9 mouse cellular contexts compared by ENCODE assay signal in genomic region chr4:100478592-100479321, GRCm38 (mm10). TPM values are rescaled to one million over a fixed set of nuclear protein-coding genes. Genes with fewer than 3 reads are reported as not detected.
DNase-seq lines count a peak whose midpoint lies in the region; ATAC-seq lines count a peak whose summit lies in the region.
"Had no signal": no experiment of that assay in that cellular context is flagged by ENCODE, and none has a peak within 500 bp of the region (broad histone marks: within the 10 kb centered on the region; RNA-seq: fewer than 3 reads in every experiment).

Ube2u (plus strand) TSS chr4:100478849.

- H3K9ac ChIP-seq in heart, embryonic 11.5 days (ENCODE audit: low read depth, low read length), result no peak within 1 kb of the TSS
- H3K9ac ChIP-seq in kidney, embryonic 14.5 days (ENCODE audit: low read depth, low read length), result no peak within 1 kb of the TSS
- no peak within 1 kb of the TSS for H3K9ac ChIP-seq in limb, embryonic 13.5 days
- no peak within 1 kb of the TSS for H3K9ac ChIP-seq in midbrain, embryonic 14.5 days (replicated peaks; ENCODE audit: low read length)

- WGBS in heart, embryonic 11.5 days (ENCODE audit: insufficient replicate concordance), result 34% methylated on average over 15 of the region's 15 CpGs
- WGBS in kidney, embryonic 14.5 days, result 24% methylated on average over 15 of the region's 15 CpGs
- 39% methylated on average over 15 of the region's 15 CpGs for WGBS in limb, embryonic 13.5 days
- 23% methylated on average over 15 of the region's 15 CpGs for WGBS in midbrain, embryonic 14.5 days

- no peaks in the 10 kb centered on the region for H3K9me3 ChIP-seq in heart, embryonic 11.5 days (replicated peaks; ENCODE audit: control insufficient read depth, low read length)
- no peaks in the 10 kb centered on the region for H3K9me3 ChIP-seq in kidney, embryonic 14.5 days (ENCODE audit: control insufficient read depth, low read length)
- H3K9me3 ChIP-seq in limb, embryonic 13.5 days, result no peaks in the 10 kb centered on the region
- H3K9me3 ChIP-seq in midbrain, embryonic 14.5 days (ENCODE audit: control insufficient read depth, low read length), result no peaks in the 10 kb centered on the region

- DNase-seq in adrenal gland, adult 18-20 months (ENCODE audit: low spot score in 2 of 2), result peak; percentile 23 to 27
- DNase-seq in embryo, embryonic 10.5 days (ENCODE audit: low spot score), result peak; percentile 87
- DNase-seq in midbrain, embryonic 14.5 days, result peak; percentile 88
- peak; percentile 77 for DNase-seq in testis, postnatal 14 days (ENCODE audit: low spot score)
- DNase-seq in thymus, postnatal 0 days (ENCODE audit: low spot score), result no peak

- no peaks in the 10 kb centered on the region for H3K36me3 ChIP-seq in heart, embryonic 11.5 days (ENCODE audit: control insufficient read depth, insufficient read depth, low read length)
- no peaks in the 10 kb centered on the region for H3K36me3 ChIP-seq in kidney, embryonic 14.5 days (ENCODE audit: control insufficient read depth, insufficient read depth, low read length)
- H3K36me3 ChIP-seq in limb, embryonic 13.5 days, result no peaks in the 10 kb centered on the region
- no peaks in the 10 kb centered on the region for H3K36me3 ChIP-seq in midbrain, embryonic 14.5 days (ENCODE audit: control insufficient read depth, insufficient read depth, low read length)

- H3K27me3 ChIP-seq in heart, embryonic 11.5 days (ENCODE audit: control insufficient read depth, insufficient read depth, low read length), result no peaks in the 10 kb centered on the region
- no peaks in the 10 kb centered on the region for H3K27me3 ChIP-seq in kidney, embryonic 14.5 days (ENCODE audit: control insufficient read depth, insufficient read depth, low read length)
- no peaks in the 10 kb centered on the region for H3K27me3 ChIP-seq in limb, embryonic 13.5 days
- H3K27me3 ChIP-seq in midbrain, embryonic 14.5 days (ENCODE audit: control insufficient read depth, insufficient read depth, low read length), result no peaks in the 10 kb centered on the region

- H3K4me3 ChIP-seq in heart, embryonic 11.5 days (ENCODE audit: low read depth, low read length), result peak within 1 kb of the TSS; percentile 18; the same call in 1 of the 2 replicates
- H3K4me3 ChIP-seq in kidney, embryonic 14.5 days (ENCODE audit: low read length), result peak within 1 kb of the TSS; percentile 17
- peak within 1 kb of the TSS; percentile 22 for H3K4me3 ChIP-seq in limb, embryonic 13.5 days
- peak within 1 kb of the TSS; percentile 22; the same call in 1 of the 2 replicates for H3K4me3 ChIP-seq in midbrain, embryonic 14.5 days (replicated peaks; ENCODE audit: low read depth, low read length)

- ATAC-seq in heart, embryonic 11.5 days (replicated peaks; ENCODE audit: insufficient number of reproducible peaks, low FRiP score, low TSS enrichment), result no peak; the same call in 1 of the 2 replicates
- peak; percentile 90 for ATAC-seq in kidney, embryonic 14.5 days (ENCODE audit: low FRiP score, low TSS enrichment)
- ATAC-seq in limb, embryonic 13.5 days (ENCODE audit: low FRiP score, low read depth), result 0 out of 2 replicates have a peak, but pooled peaks have one; percentile 19
- peak; percentile 91 for ATAC-seq in midbrain, embryonic 14.5 days (ENCODE audit: low FRiP score, low TSS enrichment)

- H3K27ac ChIP-seq in heart, embryonic 11.5 days (ENCODE audit: low read depth, low read length), result no peak within 1 kb of the TSS
- H3K27ac ChIP-seq in kidney, embryonic 14.5 days (ENCODE audit: low read depth, low read length), result no peak within 1 kb of the TSS
- no peak within 1 kb of the TSS for H3K27ac ChIP-seq in limb, embryonic 13.5 days
- H3K27ac ChIP-seq in midbrain, embryonic 14.5 days (replicated peaks; ENCODE audit: low read depth, low read length), result no peak within 1 kb of the TSS
- H3K27ac ChIP-seq: macrophage had no signal

- H3K4me1 ChIP-seq in heart, embryonic 11.5 days (ENCODE audit: control insufficient read depth, insufficient read depth, low read length), result no peaks in the 10 kb centered on the region
- H3K4me1 ChIP-seq in kidney, embryonic 14.5 days (ENCODE audit: control insufficient read depth, insufficient read depth, low read length), result 0 out of 2 replicates have a peak, but pooled peaks cover 7% of the 10 kb centered on the region
- peaks cover 6% of the 10 kb centered on the region; the same call in 1 of the 2 replicates for H3K4me1 ChIP-seq in limb, embryonic 13.5 days
- no peaks in the 10 kb centered on the region for H3K4me1 ChIP-seq in midbrain, embryonic 14.5 days (ENCODE audit: control insufficient read depth, insufficient read depth, low read length)

- peak within 1 kb of the TSS; percentile 49 for H3K4me2 ChIP-seq in heart, embryonic 11.5 days
- peak within 1 kb of the TSS; percentile 38 for H3K4me2 ChIP-seq in kidney, embryonic 14.5 days (replicated peaks; ENCODE audit: low read depth, low read length)
- peak within 1 kb of the TSS; percentile 54 for H3K4me2 ChIP-seq in limb, embryonic 13.5 days (replicated peaks)
- peak within 1 kb of the TSS; percentile 54 for H3K4me2 ChIP-seq in midbrain, embryonic 14.5 days (ENCODE audit: low read length)

RNA-seq across cellular contexts. Expression of gene Ube2u, which starts in this region (rescaled TPM):
- not detected for total RNA-seq in adrenal gland, adult 18-20 months (2021)
- 0.36 and 0.42 TPM in 2 replicates for polyA plus RNA-seq in heart, embryonic 11.5 days (2014; fragmentation: Nextera tagmentation; extraction: Ambion mirVana)
- polyA plus RNA-seq in kidney, embryonic 14.5 days (2014; fragmentation: Nextera tagmentation; extraction: Ambion mirVana), result 1.3 TPM in 2 replicates
- polyA plus RNA-seq in limb, embryonic 13.5 days (2015; fragmentation: Nextera tagmentation; extraction: Ambion mirVana), result 0.17 and 0.18 TPM in 2 replicates
- polyA plus RNA-seq in midbrain, embryonic 14.5 days (2014; fragmentation: Nextera tagmentation; extraction: Ambion mirVana), result 0.26 and 0.36 TPM in 2 replicates
- not detected in 2 replicates for polyA plus RNA-seq in thymus, postnatal 0 days (2015; fragmentation: Nextera tagmentation; extraction: Ambion mirVana)
- polyA plus RNA-seq: macrophage had no signal

Comparison
In these comparisons a context has a peak if more than half of its experiments do, and no peak if none do; other contexts are left out.
1. Peak in DNase-seq in adrenal gland, adult 18-20 months; RNA of the gene not detected or under 1 TPM.
2. Peak in ATAC-seq, H3K4me3 ChIP-seq and H3K4me2 ChIP-seq in limb, embryonic 13.5 days; RNA of the gene not detected or under 1 TPM.
3. Peak in DNase-seq, ATAC-seq, H3K4me3 ChIP-seq and H3K4me2 ChIP-seq in midbrain, embryonic 14.5 days; RNA of the gene not detected or under 1 TPM.